Mouse (Mus musculus): Measurements from ENCODE around the gene Noto.

DNA sequence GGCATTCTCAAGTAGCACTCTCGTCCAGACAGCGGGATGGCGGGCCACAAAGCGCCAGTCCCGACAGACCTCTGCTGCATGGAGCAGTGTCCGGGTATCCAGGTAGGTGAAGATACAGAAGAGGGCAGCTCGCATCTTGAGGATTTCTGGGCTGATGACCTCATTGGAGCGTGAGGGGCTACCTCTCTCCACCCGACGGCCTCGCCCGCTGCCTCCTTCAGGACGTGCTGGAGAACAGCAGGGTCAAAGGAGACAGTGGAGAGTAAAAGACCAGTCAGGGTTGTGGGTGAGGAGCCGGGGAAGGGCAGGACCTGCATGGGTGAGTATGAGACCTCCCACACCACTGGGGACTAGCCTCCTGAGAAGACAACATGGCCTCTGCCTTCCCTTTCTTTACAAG is 54.7 kb downstream of the Noto start:
- TF ChIP-seq POLR2A (IDR thresholded peaks at IDR 0.05; ENCODE audit: borderline replicate concordance, low read depth, low read length) (no peak), CTCF (IDR thresholded peaks at IDR 0.05; ENCODE audit: low read depth, low read length) (no peak)
